Mouse (Mus musculus) stomach, embryonic 15.5 days (tissue): ENCODE measurements around the gene Thbs2. TPM values are rescaled to one million over a fixed set of nuclear protein-coding genes. Genes with fewer than 3 reads are reported as not detected.
A peak's percentile ranks its signal among the peaks of the same experiment; 100 is the strongest.

Experiments used
- ATAC-seq: fragments of 200-750 bp; cut with Nextera tagmentation; 2 replicates; pipeline ENCODE4 v1.8.0; 2017; ENCODE audit warnings: low read depth, moderate number of reproducible peaks, moderate TSS enrichment; ENCODE audit not compliant: insufficient read depth, low FRiP score
- H3K27ac ChIP-seq: fragments of 300-500 bp; sonication (generic); 2 replicates; pipeline ENCODE4 v1.5.1; 2015; ENCODE audit warnings: mild to moderate bottlenecking, inconsistent platforms
- H3K27me3 ChIP-seq: fragments of 300-500 bp; sonication (generic); replicated peaks from 2 replicates; pipeline ENCODE4 v1.6.1; 2015; ENCODE audit warnings: inconsistent platforms
- H3K36me3 ChIP-seq: fragments of 300-500 bp; sonication (generic); 2 replicates; pipeline ENCODE4 v1.6.1; 2015; ENCODE audit warnings: inconsistent platforms
- H3K4me1 ChIP-seq: fragments of 300-500 bp; sonication (generic); 2 replicates; pipeline ENCODE4 v1.6.1; 2015; ENCODE audit warnings: inconsistent platforms
- H3K4me2 ChIP-seq: fragments of 300-500 bp; sonication (generic); 2 replicates; pipeline ENCODE4 v1.6.1; 2015; ENCODE audit warnings: mild to moderate bottlenecking, inconsistent platforms
- H3K4me3 ChIP-seq: fragments of 300-500 bp; sonication (generic); replicated peaks from 2 replicates; pipeline ENCODE4 v1.5.1; 2015; ENCODE audit warnings: inconsistent platforms
- H3K9ac ChIP-seq: fragments of 300-500 bp; sonication (generic); 2 replicates; pipeline ENCODE4 v1.6.1; 2015; ENCODE audit warnings: inconsistent platforms
- H3K9me3 ChIP-seq: fragments of 300-500 bp; sonication (generic); 2 replicates; pipeline ENCODE4 v1.6.1; 2016; ENCODE audit warnings: inconsistent platforms
- WGBS: fragments of 180-500 bp; shearing (Covaris S2); methylation state at CpG from one replicate; pipeline ENCODE4 v1.1.7; 2015; 5-methylcytosine and 5-hydroxymethylcytosine counted together
- polyA plus RNA-seq: library from polyadenylated mRNA; unstranded; fragments of >200 nt; fragmentation: Nextera tagmentation; extraction: Ambion mirVana; gene quantifications from 2 replicates; pipeline ENCODE4 v1.2.1, GENCODE M21; 2015

Gene Thbs2
- polyA plus RNA-seq, 1 experiment from 2014 or later, result 35.2 TPM

DNA sequence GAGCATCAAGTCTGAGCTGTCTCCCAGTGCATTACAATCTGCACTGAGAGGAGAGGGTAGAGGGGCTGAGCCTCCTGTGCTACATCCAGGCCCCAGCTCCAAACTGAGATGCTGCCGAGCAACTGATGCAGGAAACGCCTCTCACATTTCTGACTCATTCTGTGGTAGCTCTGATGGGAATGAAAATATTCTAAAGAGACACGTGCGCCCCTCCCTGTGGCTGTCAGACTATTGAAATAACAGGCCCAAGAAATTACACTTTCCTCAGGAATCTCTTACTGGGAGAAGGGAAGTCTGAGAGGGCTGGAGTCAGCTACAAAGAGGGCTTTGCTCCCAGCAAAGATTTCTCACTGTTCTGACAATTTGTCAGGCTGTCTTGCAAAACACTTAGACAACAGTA, 34.3 kb downstream of the Thbs2 start:
- H3K27ac ChIP-seq, result no peak overlapping the region
- peaks cover 3% of the 10 kb centered on the region; the same call in 1 of the 2 replicates for H3K4me1 ChIP-seq
- no peaks in the 10 kb centered on the region for H3K36me3 ChIP-seq
- H3K9me3 ChIP-seq, result no peaks in the 10 kb centered on the region
- no peak overlapping the region for H3K9ac ChIP-seq
- no peak for ATAC-seq
- H3K4me3 ChIP-seq, result no peak overlapping the region
- 48% methylated on average over 4 of the region's 4 CpGs for WGBS
- H3K27me3 ChIP-seq, result no peaks in the 10 kb centered on the region
- H3K4me2 ChIP-seq, result no peak overlapping the region

DNA sequence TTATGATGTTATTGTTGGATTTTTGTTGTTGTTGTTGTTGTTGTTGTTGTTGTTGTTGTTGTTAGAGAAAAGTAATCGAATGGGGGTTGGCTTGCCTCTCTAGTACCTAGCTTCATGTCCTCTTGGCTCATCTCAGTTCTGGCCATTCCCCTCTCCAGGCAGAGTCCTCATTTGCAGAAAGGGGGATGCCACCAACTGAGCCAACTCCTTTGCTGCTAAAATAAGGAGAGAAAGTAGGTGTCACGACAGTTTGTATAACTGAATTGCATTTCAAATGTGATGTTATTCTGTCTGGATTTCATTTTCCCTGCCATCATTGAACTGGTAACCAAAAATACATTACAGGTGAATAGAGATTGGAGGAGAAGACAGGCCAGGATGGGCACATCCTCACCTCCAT, 35.9 kb downstream of the Thbs2 start:
- no peak for ATAC-seq
- Histone ChIP-seq H3K36me3 (no peaks in the 10 kb centered on the region), H3K27me3 (no peaks in the 10 kb centered on the region), H3K27ac (peak overlapping the region; percentile 63; the same call in 1 of the 2 replicates), H3K9me3 (no peaks in the 10 kb centered on the region), H3K4me3 (no peak overlapping the region), H3K9ac (no peak overlapping the region), H3K4me2 (no peak overlapping the region), H3K4me1 (peaks cover 3% of the 10 kb centered on the region; the same call in 1 of the 2 replicates)
- 84% methylated on average over 2 of the region's 2 CpGs for WGBS

DNA sequence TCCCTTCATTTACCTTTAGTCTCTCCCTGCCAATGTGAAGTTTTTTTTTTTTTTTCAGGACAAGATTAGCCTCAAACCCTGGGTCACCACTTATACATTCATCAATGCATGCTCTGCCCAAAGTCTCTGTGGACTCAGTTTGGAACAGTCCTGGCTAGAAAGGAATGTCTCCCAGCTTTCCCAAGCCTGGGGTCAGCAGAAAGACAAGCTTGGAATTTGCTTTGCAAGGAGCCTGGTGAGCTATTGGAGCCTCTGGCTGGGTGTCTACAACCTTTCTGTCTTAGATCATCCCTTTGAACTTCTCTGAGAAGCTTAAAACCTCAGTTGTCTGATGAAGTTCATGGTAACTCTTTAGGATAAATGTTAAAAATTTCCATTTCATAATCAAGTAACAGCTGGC, 36.9 kb downstream of the Thbs2 start:
- peaks cover 3% of the 10 kb centered on the region; the same call in 1 of the 2 replicates for H3K4me1 ChIP-seq
- H3K36me3 ChIP-seq, result no peaks in the 10 kb centered on the region
- no peak overlapping the region for H3K4me2 ChIP-seq
- no peak for ATAC-seq
- no peak overlapping the region for H3K9ac ChIP-seq
- H3K4me3 ChIP-seq, result no peak overlapping the region
- no peaks in the 10 kb centered on the region for H3K27me3 ChIP-seq
- peak overlapping the region; percentile 49 for H3K27ac ChIP-seq
- no peaks in the 10 kb centered on the region for H3K9me3 ChIP-seq

DNA sequence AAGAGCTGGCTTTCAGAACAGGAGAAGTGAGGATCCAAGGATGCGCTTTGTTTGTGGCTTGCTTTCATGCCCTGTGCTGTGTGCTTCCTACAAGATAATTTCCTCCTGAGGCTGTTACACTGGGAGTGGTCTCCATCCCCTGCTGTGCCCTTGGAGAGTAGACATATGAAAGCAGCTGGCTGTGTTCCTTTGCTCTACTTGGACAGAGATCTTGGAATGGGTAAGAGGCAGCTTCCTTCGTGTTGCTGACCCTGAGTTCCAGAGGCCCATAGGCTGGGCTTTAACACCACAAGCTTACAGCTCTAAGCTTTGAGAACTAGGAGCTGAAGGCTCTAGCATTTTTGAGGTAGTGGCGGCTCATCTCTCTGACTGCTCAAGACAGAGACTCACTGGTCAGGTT, 39.1 kb downstream of the Thbs2 start:
- Histone ChIP-seq H3K4me2 (no peak overlapping the region), H3K9ac (no peak overlapping the region), H3K4me1 (peaks cover 3% of the 10 kb centered on the region; the same call in 1 of the 2 replicates), H3K27me3 (no peaks in the 10 kb centered on the region), H3K9me3 (no peaks in the 10 kb centered on the region), H3K36me3 (no peaks in the 10 kb centered on the region), H3K4me3 (no peak overlapping the region), H3K27ac (peak overlapping the region; percentile 44; the same call in 1 of the 2 replicates)
- ATAC-seq, result no peak
- 65% methylated on average over 3 of the region's 3 CpGs for WGBS

DNA sequence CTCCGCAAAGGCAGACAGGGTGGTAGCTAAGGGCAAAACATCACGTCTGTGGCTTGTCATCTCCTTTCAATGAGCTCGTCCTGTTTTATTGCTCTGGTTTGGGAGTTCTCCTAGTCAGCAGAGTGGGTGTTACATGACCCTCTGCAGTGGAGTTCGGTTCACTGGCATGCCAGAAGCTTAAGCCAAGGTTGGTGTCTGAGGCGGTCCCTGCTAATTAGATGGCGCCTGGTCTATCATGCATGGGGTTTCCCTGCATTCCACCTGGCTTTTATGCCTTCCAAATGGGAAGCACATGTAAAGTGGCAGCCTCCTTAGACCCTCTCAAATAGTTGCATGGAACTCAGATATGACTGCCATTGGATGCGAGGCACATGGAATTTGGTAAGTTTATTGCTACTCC, 42.0 kb downstream of the Thbs2 start:
- H3K9me3 ChIP-seq, result no peaks in the 10 kb centered on the region
- no peaks in the 10 kb centered on the region for H3K27me3 ChIP-seq
- ATAC-seq, result no peak
- no peak overlapping the region for H3K4me3 ChIP-seq
- no peaks in the 10 kb centered on the region for H3K36me3 ChIP-seq
- no peak overlapping the region for H3K9ac ChIP-seq
- no peak overlapping the region for H3K27ac ChIP-seq
- H3K4me1 ChIP-seq, result no peaks in the 10 kb centered on the region
- H3K4me2 ChIP-seq, result no peak overlapping the region
- 79% methylated on average over 7 of the region's 7 CpGs for WGBS

DNA sequence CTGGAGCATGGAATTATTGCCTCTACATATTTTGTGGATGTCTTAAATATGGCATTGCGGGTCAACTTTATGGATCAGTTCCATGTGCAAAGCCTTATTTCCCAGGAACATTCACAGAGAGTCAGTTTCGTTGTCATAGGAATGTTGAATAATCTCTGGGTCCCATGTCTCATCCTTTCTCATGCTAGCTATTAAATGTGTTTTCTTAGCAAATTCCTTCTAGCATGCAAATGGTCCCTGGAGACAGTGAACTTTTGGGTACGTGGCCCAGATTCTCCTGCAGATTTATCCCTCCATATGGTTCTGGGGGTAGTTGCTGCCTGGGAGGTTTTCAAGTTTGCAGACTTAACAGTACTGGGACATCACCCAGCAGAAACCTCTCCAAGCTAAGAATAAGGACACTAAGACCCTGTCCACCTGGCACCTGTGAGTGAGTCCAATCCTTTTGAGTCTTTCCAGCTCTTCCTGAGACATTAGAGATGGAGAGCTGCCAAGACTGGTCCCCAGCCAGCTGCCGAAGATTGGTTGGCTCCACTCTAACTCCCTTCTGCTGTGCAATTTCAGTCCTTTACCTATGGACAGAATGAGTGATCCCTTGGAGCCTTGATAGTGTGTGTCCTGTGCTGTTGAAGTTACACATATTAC, 45.9 kb downstream of the Thbs2 start:
- Histone ChIP-seq H3K36me3 (no peaks in the 10 kb centered on the region), H3K4me3 (no peak overlapping the region), H3K9me3 (no peaks in the 10 kb centered on the region), H3K4me2 (no peak overlapping the region), H3K9ac (no peak overlapping the region), H3K4me1 (no peaks in the 10 kb centered on the region), H3K27ac (peak overlapping the region; percentile 63), H3K27me3 (no peaks in the 10 kb centered on the region)
- WGBS, result 55% methylated on average over 4 of the region's 4 CpGs
- no peak for ATAC-seq

DNA sequence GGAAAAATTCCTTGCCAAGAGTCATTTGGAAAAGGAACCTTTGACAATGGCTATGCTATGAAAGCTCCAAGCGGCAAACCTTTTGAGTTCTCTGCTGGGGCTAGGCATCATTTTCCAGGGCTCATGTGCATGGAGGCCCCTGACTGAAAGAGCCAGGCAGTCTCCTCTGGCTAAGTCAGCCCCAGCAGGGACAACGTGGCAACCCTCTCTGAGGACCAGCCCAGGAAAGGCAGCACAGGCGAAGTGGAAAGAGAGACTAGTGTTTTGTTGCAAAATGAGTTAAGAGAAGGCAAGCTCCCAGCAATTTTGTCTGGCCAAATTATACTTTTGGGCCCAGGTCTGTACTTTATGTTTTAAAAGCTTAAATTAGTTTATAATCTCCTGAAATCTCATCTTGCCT, 50.0 kb downstream of the Thbs2 start:
- Histone ChIP-seq H3K4me2 (no peak overlapping the region), H3K27ac (no peak overlapping the region; the same call in 1 of the 2 replicates), H3K9ac (no peak overlapping the region), H3K27me3 (no peaks in the 10 kb centered on the region), H3K4me1 (peaks cover 11% of the 10 kb centered on the region; the same call in 1 of the 2 replicates), H3K9me3 (no peaks in the 10 kb centered on the region), H3K4me3 (no peak overlapping the region), H3K36me3 (no peaks in the 10 kb centered on the region)
- 70% methylated on average over 3 of the region's 3 CpGs for WGBS
- no peak for ATAC-seq

DNA sequence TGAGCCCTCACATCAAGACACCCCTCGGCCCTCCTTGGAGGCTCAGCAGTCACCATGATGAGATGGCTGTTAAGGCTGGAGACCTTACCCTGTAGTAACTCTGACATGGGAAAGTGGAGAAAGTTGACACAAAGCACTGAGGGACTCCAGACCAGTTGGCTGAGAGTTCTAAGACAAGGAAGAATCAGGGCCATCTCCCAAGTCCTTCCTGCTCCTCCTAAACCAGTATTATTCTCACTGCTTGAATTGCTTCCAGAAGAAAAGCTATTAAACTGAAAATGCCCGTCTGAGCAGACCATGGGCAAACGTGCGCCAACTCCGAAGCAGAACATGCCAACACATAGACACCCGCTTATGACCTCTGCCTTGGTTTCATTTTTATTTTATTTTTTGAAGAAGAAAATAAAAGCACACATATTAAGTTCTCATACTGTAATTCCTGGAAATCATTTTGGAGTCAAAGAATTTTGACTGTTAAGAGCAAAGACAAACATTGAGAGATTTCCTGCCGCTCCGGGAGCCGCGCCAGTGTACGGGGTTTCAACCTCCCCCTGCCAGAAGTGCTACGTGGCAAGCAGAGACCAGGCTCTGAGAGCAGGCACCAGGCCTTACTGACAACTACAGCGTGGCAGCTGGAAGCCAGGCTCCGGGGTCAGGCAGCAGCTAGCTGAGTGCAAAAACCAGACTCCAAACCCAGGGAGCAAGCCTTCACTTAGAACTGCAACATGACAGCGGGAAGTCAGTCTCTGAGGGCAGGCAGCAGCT, 53.5 kb downstream of the Thbs2 start:
- no peaks in the 10 kb centered on the region for H3K36me3 ChIP-seq
- no peaks in the 10 kb centered on the region for H3K27me3 ChIP-seq
- H3K9ac ChIP-seq, result no peak overlapping the region
- H3K27ac ChIP-seq, result peak overlapping the region; percentile 90
- no peak overlapping the region for H3K4me3 ChIP-seq
- ATAC-seq, result peak; percentile 72; the same call in 1 of the 2 replicates
- peaks cover 11% of the 10 kb centered on the region; the same call in 1 of the 2 replicates for H3K4me1 ChIP-seq
- WGBS, result 51% methylated on average over 15 of the region's 15 CpGs
- no peak overlapping the region for H3K4me2 ChIP-seq
- H3K9me3 ChIP-seq, result no peaks in the 10 kb centered on the region

DNA sequence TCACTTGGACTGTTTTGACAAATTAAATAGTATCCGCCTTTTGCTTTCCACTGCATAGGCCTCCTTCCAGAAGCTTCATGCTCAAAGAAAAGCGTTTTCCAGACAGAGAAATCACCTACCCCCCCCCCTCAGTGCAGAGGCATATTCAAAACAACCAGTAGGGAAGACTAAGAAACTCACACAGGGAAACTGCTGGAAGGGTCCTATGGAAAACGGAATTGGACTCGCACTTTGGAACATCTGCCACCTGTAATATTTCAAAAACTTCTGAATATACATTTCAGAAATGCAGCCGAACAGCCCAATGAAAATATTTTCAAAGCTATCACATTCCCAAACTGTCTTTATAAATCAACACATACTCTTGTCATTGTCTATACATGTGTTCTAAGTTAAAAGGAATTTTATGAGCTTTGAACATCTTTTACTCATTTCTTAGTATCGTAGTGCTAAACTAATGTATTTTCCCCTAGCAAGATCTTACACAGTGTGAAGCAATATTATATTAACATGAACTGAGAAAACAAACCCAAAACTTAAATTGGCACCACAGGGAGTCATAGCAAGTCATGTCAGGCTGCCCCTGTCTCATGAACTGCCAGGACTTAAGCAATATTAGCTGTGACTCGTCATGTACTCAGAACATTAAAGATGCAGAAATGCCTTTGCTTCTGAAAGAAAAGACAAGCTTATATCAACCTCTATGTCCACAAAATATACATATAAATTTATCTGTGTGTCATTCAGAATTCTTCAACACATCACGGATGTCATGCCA, 58.3 kb downstream of the Thbs2 start:
- H3K9ac ChIP-seq, result no peak overlapping the region
- 67% methylated on average over 8 of the region's 8 CpGs for WGBS
- H3K4me2 ChIP-seq, result no peak overlapping the region
- no peak overlapping the region for H3K4me3 ChIP-seq
- H3K36me3 ChIP-seq, result no peaks in the 10 kb centered on the region
- no peaks in the 10 kb centered on the region for H3K9me3 ChIP-seq
- H3K27ac ChIP-seq, result no peak overlapping the region
- no peak for ATAC-seq
- no peaks in the 10 kb centered on the region for H3K27me3 ChIP-seq
- H3K4me1 ChIP-seq, result peaks cover 4% of the 10 kb centered on the region; the same call in 1 of the 2 replicates

DNA sequence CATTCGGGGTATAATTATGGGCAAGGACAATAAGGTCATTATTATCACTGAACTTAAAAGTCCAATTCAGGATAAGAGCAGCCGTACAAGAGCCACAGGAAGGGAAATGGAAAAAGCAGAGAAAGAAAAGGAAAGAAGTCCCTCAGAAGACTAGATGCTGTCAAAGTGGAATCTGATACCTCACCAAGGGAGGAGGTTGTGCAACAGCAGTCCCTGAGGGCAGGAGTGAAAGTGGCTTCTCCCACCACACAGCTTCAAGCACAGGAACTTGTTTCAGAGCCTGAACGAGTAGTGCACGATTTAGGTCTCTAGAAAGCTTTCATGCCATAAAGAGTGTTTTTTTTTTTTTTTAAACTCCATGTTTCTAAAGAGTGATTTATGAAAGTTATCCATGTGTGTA, 65.1 kb downstream of the Thbs2 start:
- WGBS, result 61% methylated on average over 4 of the region's 4 CpGs
- Histone ChIP-seq H3K9me3 (no peaks in the 10 kb centered on the region), H3K27me3 (no peaks in the 10 kb centered on the region), H3K4me3 (no peak overlapping the region), H3K4me2 (no peak overlapping the region), H3K27ac (no peak overlapping the region), H3K9ac (no peak overlapping the region), H3K36me3 (no peaks in the 10 kb centered on the region), H3K4me1 (peaks cover 12% of the 10 kb centered on the region; the same call in 1 of the 2 replicates)
- ATAC-seq, result no peak

DNA sequence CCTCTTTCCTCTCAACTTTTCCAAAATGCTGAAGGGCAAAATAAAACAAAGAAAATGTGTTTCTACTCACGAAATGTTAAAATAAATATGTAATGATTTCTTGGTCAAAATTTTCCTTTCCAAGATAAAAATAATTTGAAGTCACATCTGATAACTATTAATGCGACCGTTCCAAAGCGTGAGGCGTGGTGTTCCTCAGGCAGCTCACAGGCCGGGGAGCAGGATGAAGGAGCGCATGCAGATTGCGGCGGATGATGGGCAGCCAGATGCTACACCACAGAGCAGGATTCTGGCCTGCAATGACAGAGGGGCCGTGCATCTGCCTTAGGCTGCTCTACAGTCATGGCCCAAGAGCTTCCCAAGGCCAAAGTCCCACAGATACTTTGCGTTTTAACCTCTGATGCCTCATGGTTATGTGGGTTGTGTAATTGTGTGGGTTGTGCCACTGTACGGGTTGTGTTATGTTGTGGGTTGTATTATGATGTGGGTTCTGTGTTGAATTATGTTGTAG, 66.2 kb downstream of the Thbs2 start:
- 66% methylated on average over 12 of the region's 12 CpGs for WGBS
- H3K27ac ChIP-seq, result no peak overlapping the region

More for the DNA sequence above, 66.2 kb downstream of the Thbs2 start:
- Histone ChIP-seq H3K4me2 (no peak overlapping the region), H3K27me3 (no peaks in the 10 kb centered on the region), H3K4me3 (no peak overlapping the region), H3K9me3 (no peaks in the 10 kb centered on the region), H3K36me3 (no peaks in the 10 kb centered on the region), H3K9ac (no peak overlapping the region), H3K4me1 (peaks cover 14% of the 10 kb centered on the region; the same call in 1 of the 2 replicates)
- no peak for ATAC-seq
